Mouse (Mus musculus) CH12.LX (cell line): ENCODE results near the gene Rasa3.

Experiments
- CTCF ChIP-seq, 2 experiments: IDR thresholded peaks in 1 of 2; conservative IDR thresholded peaks in 1 of 2; 2 replicates each; pipeline ENCODE4 v1.5.1; 2011 to 2012; ENCODE audit warnings: low read depth in 2 of 2, low read length in 2 of 2, improper control_type of control experiment in 1 of 2, inconsistent platforms in 1 of 2, mild to moderate bottlenecking in 1 of 2, moderate library complexity in 1 of 2
- EP300 ChIP-seq: IDR thresholded peaks from 2 replicates; pipeline ENCODE4 v1.6.1; 2011; ENCODE audit warnings: low read length, improper control_type of control experiment
- IRF4 ChIP-seq: IDR thresholded peaks from 2 replicates; pipeline ENCODE4 v1.6.1; 2014; ENCODE audit warnings: low read depth, mild to moderate bottlenecking, inconsistent platforms, low read length, improper control_type of control experiment
- MAFK ChIP-seq: IDR thresholded peaks from 2 replicates; pipeline ENCODE4 v1.6.1; 2011; ENCODE audit warnings: low read length, improper control_type of control experiment; ENCODE audit not compliant: insufficient replicate concordance
- MAX ChIP-seq: IDR thresholded peaks from 2 replicates; pipeline ENCODE4 v1.6.1; 2011; ENCODE audit warnings: low read length, improper control_type of control experiment
- MEF2A ChIP-seq: IDR thresholded peaks from 2 replicates; pipeline ENCODE4 v1.6.1; 2014; ENCODE audit warnings: low read depth, mild to moderate bottlenecking, inconsistent platforms, low read length, improper control_type of control experiment, borderline replicate concordance
- MXI1 ChIP-seq: IDR thresholded peaks from 2 replicates; pipeline ENCODE4 v1.6.1; 2011; ENCODE audit warnings: mild to moderate bottlenecking, low read depth, low read length, improper control_type of control experiment
- MYC ChIP-seq: IDR thresholded peaks from 2 replicates; pipeline ENCODE4 v1.6.1; 2011; ENCODE audit warnings: low read depth, mild to moderate bottlenecking, improper control_type of control experiment, low read length
- POLR2A ChIP-seq: IDR thresholded peaks from 2 replicates; pipeline ENCODE4 v1.6.1; 2011; ENCODE audit warnings: low read depth, mild to moderate bottlenecking, improper control_type of control experiment, low read length
- POLR2AphosphoS2 ChIP-seq: IDR thresholded peaks from 2 replicates; pipeline ENCODE4 v1.6.1; 2011; ENCODE audit warnings: low read depth, low read length, improper control_type of control experiment
- RCOR1 ChIP-seq: conservative IDR thresholded peaks from 2 replicates; pipeline ENCODE4 v1.6.1; 2012; ENCODE audit warnings: low read depth, mild to moderate bottlenecking, inconsistent platforms, low read length, improper control_type of control experiment
- TCF12 ChIP-seq: IDR thresholded peaks from 2 replicates; pipeline ENCODE4 v1.6.1; 2014; ENCODE audit warnings: low read depth, mild to moderate bottlenecking, inconsistent platforms, low read length, improper control_type of control experiment
- ZMIZ1 ChIP-seq: IDR thresholded peaks from 2 replicates; pipeline ENCODE4 v1.6.1; 2012; ENCODE audit warnings: low read depth, mild to moderate bottlenecking, inconsistent platforms, low read length, improper control_type of control experiment
- ZNF384 ChIP-seq: IDR thresholded peaks from 2 replicates; pipeline ENCODE4 v1.6.1; 2012; ENCODE audit warnings: low read depth, low read length, improper control_type of control experiment, inconsistent platforms

- no peak for TF ChIP-seq TCF12
- TF ChIP-seq POLR2A, result no peak
- no peak for TF ChIP-seq ZNF384
- no peak for TF ChIP-seq RCOR1
- TF ChIP-seq MAFK, result no peak
- TF ChIP-seq CTCF (conservative IDR thresholded peaks at IDR 0.05 in 1 of 2, IDR thresholded peaks at IDR 0.05 in 1 of 2; ENCODE audit: low read depth in 2 of 2, low read length in 2 of 2), result no peak
- TF ChIP-seq IRF4, result no peak
- TF ChIP-seq EP300, result no peak
- TF ChIP-seq MXI1, result no peak
- TF ChIP-seq MEF2A, result no peak
- TF ChIP-seq MAX, result no peak
- TF ChIP-seq MYC, result no peak
- TF ChIP-seq ZMIZ1, result no peak
- TF ChIP-seq POLR2AphosphoS2, result no peak
These were observed 20.3 kb upstream of the Rasa3 start for GRCm38 (mm10) chr8:13697681-13698080.
